Mouse (Mus musculus): ENCODE data around the gene Cpne2.

Gene Cpne2

GRCm38 (mm10) chr8:94532873-94533671 is at the start of gene Cpne2:
Gene Cpne2, plus strand, starts transcription at chr8:94532990.
- DNase-seq (ENCODE audit: low spot score in 2 of 2), result no peak

GRCm38 (mm10) chr8:94485288-94485687 is 47.5 kb upstream of the Cpne2 start:
- no peak for DNase-seq (ENCODE audit: low spot score in 2 of 2)

- DNase-seq (ENCODE audit: low spot score in 2 of 2), result no peak
Observed at GRCm38 (mm10) chr8:94485882-94486281, 46.9 kb upstream of the Cpne2 start.

- no peak for DNase-seq (ENCODE audit: low spot score in 2 of 2)
Observed at GRCm38 (mm10) chr8:94488016-94488415, 44.8 kb upstream of the Cpne2 start.

GRCm38 (mm10) chr8:94489809-94490483 is 42.8 kb upstream of the Cpne2 start:
- no peak for DNase-seq (ENCODE audit: low spot score in 2 of 2)

GRCm38 (mm10) chr8:94492021-94492681 is 40.6 kb upstream of the Cpne2 start:
- peak; percentile 66 to 69 for DNase-seq (ENCODE audit: low spot score in 2 of 2)

GRCm38 (mm10) chr8:94493240-94493639 is 39.5 kb upstream of the Cpne2 start:
- no peak for DNase-seq (ENCODE audit: low spot score in 2 of 2)

- DNase-seq (ENCODE audit: low spot score in 2 of 2), result no peak
Observed at GRCm38 (mm10) chr8:94515430-94516208, 17.2 kb upstream of the Cpne2 start.

- no peak for DNase-seq (ENCODE audit: low spot score in 2 of 2)
Observed at GRCm38 (mm10) chr8:94516209-94516593, 16.6 kb upstream of the Cpne2 start.

GRCm38 (mm10) chr8:94516766-94517165 is 16.0 kb upstream of the Cpne2 start:
- no peak for DNase-seq (ENCODE audit: low spot score in 2 of 2)

GRCm38 (mm10) chr8:94518331-94518730 is 14.5 kb upstream of the Cpne2 start:
- DNase-seq (ENCODE audit: low spot score in 2 of 2), result no peak

GRCm38 (mm10) chr8:94519021-94519420 is 13.8 kb upstream of the Cpne2 start:
- no peak for DNase-seq (ENCODE audit: low spot score in 2 of 2)

GRCm38 (mm10) chr8:94521481-94521880 is 11.3 kb upstream of the Cpne2 start:
- DNase-seq (ENCODE audit: low spot score in 2 of 2), result no peak

GRCm38 (mm10) chr8:94522482-94522881 is 10.3 kb upstream of the Cpne2 start:
- no peak for DNase-seq (ENCODE audit: low spot score in 2 of 2)

- DNase-seq (ENCODE audit: low spot score in 2 of 2), result no peak
Observed at GRCm38 (mm10) chr8:94524554-94524953, 8.2 kb upstream of the Cpne2 start.

- no peak for DNase-seq (ENCODE audit: low spot score in 2 of 2)
Observed at GRCm38 (mm10) chr8:94527178-94527577, 5.6 kb upstream of the Cpne2 start.

- DNase-seq (ENCODE audit: low spot score in 2 of 2), result no peak
Observed at GRCm38 (mm10) chr8:94528245-94528644, 4.5 kb upstream of the Cpne2 start.

- DNase-seq (ENCODE audit: low spot score in 2 of 2), result no peak
Observed at GRCm38 (mm10) chr8:94529875-94530274, 2.9 kb upstream of the Cpne2 start.

GRCm38 (mm10) chr8:94530643-94531042 is 2.1 kb upstream of the Cpne2 start:
- DNase-seq (ENCODE audit: low spot score in 2 of 2), result no peak

- no peak for DNase-seq (ENCODE audit: low spot score in 2 of 2)
Observed at GRCm38 (mm10) chr8:94532000-94532399, 790 bp upstream of the Cpne2 start.

GRCm38 (mm10) chr8:94532525-94532872 is 291 bp upstream of the Cpne2 start:
- no peak for DNase-seq (ENCODE audit: low spot score in 2 of 2)

- no peak for DNase-seq (ENCODE audit: low spot score in 2 of 2)
Observed at GRCm38 (mm10) chr8:94534612-94535011, 1.8 kb downstream of the Cpne2 start.
